14 mouse cellular contexts compared by ENCODE assay signal in genomic region chr10:127893163-127894022, GRCm38 (mm10). TPM values are rescaled to one million over a fixed set of nuclear protein-coding genes. Genes with fewer than 3 reads are reported as not detected.
DNase-seq lines count a peak whose midpoint lies in the region; ATAC-seq and TF ChIP-seq lines count a peak whose summit lies in the region.
"Not testable (repeated sequence)": the region's sequence is repeated elsewhere in the genome, so short reads cannot be mapped to it uniquely, and the experiment has no call there.
"Had no signal": no experiment of that assay in that cellular context is flagged by ENCODE, and none has a peak within 500 bp of the region (broad histone marks: within the 10 kb centered on the region; RNA-seq: fewer than 3 reads in every experiment).

No protein-coding gene starts in this region.

- WGBS in heart, embryonic 13.5 days, result 50% methylated on average over 5 of the region's 5 CpGs
- WGBS in kidney, adult 2 months, result 30% methylated on average over 5 of the region's 5 CpGs
- WGBS in liver, postnatal 0 days (ENCODE audit: insufficient replicate concordance), result 36% methylated on average over 5 of the region's 5 CpGs
- 55% methylated on average over 5 of the region's 5 CpGs for WGBS in thymus, adult 2 months

- TF ChIP-seq POLR2A in kidney, adult 2 months (IDR thresholded peaks at IDR 0.05; ENCODE audit: low read depth, low read length); thymus, adult 2 months (IDR thresholded peaks at IDR 0.05; ENCODE audit: control insufficient read depth, extremely low read depth, insufficient read depth, low read length, poor library complexity): not testable (repeated sequence)

- not testable (repeated sequence) for H3K9ac ChIP-seq in heart, embryonic 13.5 days; liver, postnatal 0 days (replicated peaks)

- not testable (repeated sequence) for H3K4me1 ChIP-seq in heart, embryonic 13.5 days; kidney, adult 2 months (ENCODE audit: control insufficient read depth, insufficient read depth, low read length); thymus, adult 2 months (replicated peaks; ENCODE audit: control insufficient read depth, insufficient read depth, low read length)
- H3K4me1 ChIP-seq in liver, postnatal 0 days (ENCODE audit: insufficient read depth), result peaks cover 11% of the 10 kb centered on the region

- not testable (repeated sequence) for H3K4me2 ChIP-seq in heart, embryonic 13.5 days; liver, postnatal 0 days (ENCODE audit: low read depth, low read length)

- H3K9me3 ChIP-seq in heart, embryonic 13.5 days; liver, postnatal 0 days (ENCODE audit: low read length): not testable (repeated sequence)

- DNase-seq in T-cell, adult 2 months (ENCODE audit: low spot score), result peak; percentile 34
- DNase-seq in kidney, adult 2 months, result peak; percentile 94
- peak; percentile 79 to 88 for DNase-seq in kidney, postnatal 36 days
- DNase-seq in liver, postnatal 0 days, result peak; percentile 60
- peak; percentile 33 to 50 for DNase-seq in lung, postnatal 4 days
- DNase-seq in thymus, adult 2 months, result peak; percentile 21

- TF ChIP-seq CTCF in kidney, adult 2 months (conservative IDR thresholded peaks at IDR 0.05; ENCODE audit: insufficient read depth, insufficient read length, low read depth, low read length); liver, postnatal 0 days (IDR thresholded peaks at IDR 0.05; ENCODE audit: low read depth); thymus, adult 2 months (IDR thresholded peaks at IDR 0.05; ENCODE audit: borderline replicate concordance, control insufficient read depth, extremely low read depth, insufficient read depth, low read length, poor library complexity): not testable (repeated sequence)

- H3K36me3 ChIP-seq in heart, embryonic 13.5 days; kidney, adult 2 months (ENCODE audit: control insufficient read depth, insufficient read depth, low read length); liver, postnatal 0 days (replicated peaks; ENCODE audit: insufficient read depth, low read length); thymus, adult 2 months (ENCODE audit: control insufficient read depth, insufficient read depth, low read length): not testable (repeated sequence)

- H3K27ac ChIP-seq in heart, embryonic 13.5 days (replicated peaks), result 0 out of 2 replicates have a peak overlapping the region, but pooled peaks have one; percentile 20
- H3K27ac ChIP-seq in kidney, adult 2 months (ENCODE audit: insufficient read depth, low read depth, low read length), result peak overlapping the region; percentile 26; the same call in 1 of the 2 replicates
- H3K27ac ChIP-seq in liver, postnatal 0 days (ENCODE audit: low read depth), result peak overlapping the region; percentile 70
- H3K27ac ChIP-seq in thymus, adult 2 months (ENCODE audit: control insufficient read depth, insufficient read depth, low read length), result not testable (repeated sequence)

- not testable (repeated sequence) for H3K4me3 ChIP-seq in heart, embryonic 13.5 days; kidney, adult 2 months (ENCODE audit: insufficient read depth, low read depth, low read length); liver, postnatal 0 days (ENCODE audit: low read depth, low read length); thymus, adult 2 months (ENCODE audit: control insufficient read depth, insufficient read depth, low read length)

- ATAC-seq in heart, embryonic 13.5 days (ENCODE audit: extremely low read depth, insufficient number of reproducible peaks, low FRiP score, low TSS enrichment), result not testable (repeated sequence)
- ATAC-seq in liver, postnatal 0 days, result peak; percentile 76

- not testable (repeated sequence) for TF ChIP-seq EP300 in liver, postnatal 0 days (IDR thresholded peaks at IDR 0.05; ENCODE audit: low read depth)

- not testable (repeated sequence) for H3K27me3 ChIP-seq in heart, embryonic 13.5 days (replicated peaks); kidney, adult 2 months (replicated peaks; ENCODE audit: control insufficient read depth, insufficient read depth, low read length); liver, postnatal 0 days (ENCODE audit: insufficient read depth, low read length); thymus, adult 2 months (ENCODE audit: control insufficient read depth, insufficient read depth, low read length)

RNA-seq across cellular contexts. Expression of gene Rdh7, which starts 4.8 kb away (rescaled TPM):
- not detected in 2 replicates for polyA plus RNA-seq in heart, embryonic 13.5 days (2015; fragmentation: Nextera tagmentation; extraction: Ambion mirVana)
- 0.20 and 0.31 TPM in 2 replicates for polyA plus RNA-seq in kidney, adult 2 months (2012; rRNA removed)
- polyA plus RNA-seq in liver, postnatal 0 days (2015; fragmentation: Nextera tagmentation; extraction: Ambion mirVana), result 345 and 356 TPM in 2 replicates
- polyA plus RNA-seq in thymus, adult 2 months (2012; rRNA removed), result 0.11 and 1.7 TPM in 2 replicates
- polyA plus RNA-seq: activated CD4-positive, CD25-positive, alpha-beta regulatory T cell, adult 4 months; embryonic facial prominence, embryonic 14.5 days; forebrain, embryonic 11.5 days; heart, embryonic 15.5 days; hindbrain, embryonic 12.5 days; limb, embryonic 11.5 days; midbrain, embryonic 10.5 days had no signal

RNA-seq across cellular contexts. Expression of gene Sdr9c7, which starts 4.9 kb away (rescaled TPM):
- not detected in 2 replicates for polyA plus RNA-seq in heart, embryonic 13.5 days (2015; fragmentation: Nextera tagmentation; extraction: Ambion mirVana)
- 0.13 TPM in 1 of 2 replicates, not detected in the other for polyA plus RNA-seq in kidney, adult 2 months (2012; rRNA removed)
- 0.05 TPM in 2 replicates for polyA plus RNA-seq in liver, postnatal 0 days (2015; fragmentation: Nextera tagmentation; extraction: Ambion mirVana)
- polyA plus RNA-seq in thymus, adult 2 months (2012; rRNA removed), result 0.52 and 1.3 TPM in 2 replicates
- polyA plus RNA-seq: activated CD4-positive, CD25-positive, alpha-beta regulatory T cell, adult 4 months; forebrain, embryonic 11.5 days; heart, embryonic 15.5 days; hindbrain, embryonic 12.5 days; limb, embryonic 11.5 days; midbrain, embryonic 10.5 days had no signal

RNA-seq across cellular contexts. Expression of gene Rdh16f2, which starts 27.1 kb away (rescaled TPM):
- not detected in 2 replicates for polyA plus RNA-seq in heart, embryonic 13.5 days (2015; fragmentation: Nextera tagmentation; extraction: Ambion mirVana)
- 391 and 483 TPM in 2 replicates for polyA plus RNA-seq in kidney, adult 2 months (2012; rRNA removed)
- polyA plus RNA-seq in liver, postnatal 0 days (2015; fragmentation: Nextera tagmentation; extraction: Ambion mirVana), result 4.2 and 4.6 TPM in 2 replicates
- polyA plus RNA-seq in thymus, adult 2 months (2012; rRNA removed), result 0.32 TPM in 1 of 2 replicates, not detected in the other
- polyA plus RNA-seq: activated CD4-positive, CD25-positive, alpha-beta regulatory T cell, adult 4 months; embryonic facial prominence, embryonic 14.5 days; forebrain, embryonic 11.5 days; heart, embryonic 15.5 days; hindbrain, embryonic 12.5 days; limb, embryonic 11.5 days; midbrain, embryonic 10.5 days had no signal

RNA-seq across cellular contexts. Expression of gene Rdh19, which starts 43.7 kb away (rescaled TPM):
- polyA plus RNA-seq in heart, embryonic 13.5 days (2015; fragmentation: Nextera tagmentation; extraction: Ambion mirVana), result not detected in 2 replicates
- 1.6 and 2.0 TPM in 2 replicates for polyA plus RNA-seq in kidney, adult 2 months (2012; rRNA removed)
- not detected in 2 replicates for polyA plus RNA-seq in liver, postnatal 0 days (2015; fragmentation: Nextera tagmentation; extraction: Ambion mirVana)
- polyA plus RNA-seq in thymus, adult 2 months (2012; rRNA removed), result not detected in 2 replicates
- polyA plus RNA-seq: activated CD4-positive, CD25-positive, alpha-beta regulatory T cell, adult 4 months; embryonic facial prominence, embryonic 14.5 days; forebrain, embryonic 11.5 days; heart, embryonic 15.5 days; hindbrain, embryonic 12.5 days; limb, embryonic 11.5 days; midbrain, embryonic 10.5 days had no signal

Comparison
In these comparisons a context has a peak if more than half of its experiments do, and no peak if none do; other contexts are left out.
1. DNase-seq: peak in every context shown above with its lines; median percentile 94 in kidney, adult 2 months; 84 in kidney, postnatal 36 days; 60 in liver, postnatal 0 days; 42 in lung, postnatal 4 days; 34 in T-cell, adult 2 months; 21 in thymus, adult 2 months.
2. RNA of gene Rdh7, which starts 4.8 kb away (polyA plus RNA-seq): 345 to 356 TPM in liver, postnatal 0 days; 0.20 to 0.31 TPM in kidney, adult 2 months, 0.11 to 1.7 TPM in thymus, adult 2 months and not detected in heart, embryonic 13.5 days; every median in the first group is over 100 times any median in the second.
3. RNA of gene Rdh16f2, which starts 27.1 kb away (polyA plus RNA-seq): 391 to 483 TPM in kidney, adult 2 months; 4.2 to 4.6 TPM in liver, postnatal 0 days, 0.32 TPM in thymus, adult 2 months and not detected in heart, embryonic 13.5 days; every median in the first group is over 10 times any median in the second.